Comparison of ENCODE assay signal across 15 mouse cellular contexts in genomic region chr1:39330857-39331594, GRCm38 (mm10). TPM values are rescaled to one million over a fixed set of nuclear protein-coding genes. Genes with fewer than 3 reads are reported as not detected.
DNase-seq lines count a peak whose midpoint lies in the region; ATAC-seq and TF ChIP-seq lines count a peak whose summit lies in the region.
"Had no signal": no experiment of that assay in that cellular context is flagged by ENCODE, and none has a peak within 500 bp of the region (broad histone marks: within the 10 kb centered on the region; RNA-seq: fewer than 3 reads in every experiment).

No protein-coding gene starts in this region.

- H3K4me2 ChIP-seq in lung, postnatal 0 days (replicated peaks; ENCODE audit: low read depth, low read length), result no peak overlapping the region
- H3K4me2 ChIP-seq in heart, embryonic 16.5 days (ENCODE audit: low read depth, low read length), result peak overlapping the region; percentile 24; the same call in 1 of the 2 replicates
- H3K4me2 ChIP-seq in midbrain, embryonic 11.5 days, result no peak overlapping the region
- H3K4me2 ChIP-seq: limb, embryonic 13.5 days had no signal

- no peak for TF ChIP-seq POLR2A in small intestine, adult 2 months (IDR thresholded peaks at IDR 0.05; ENCODE audit: low read depth, low read length)

- H3K27me3 ChIP-seq in lung, postnatal 0 days (replicated peaks; ENCODE audit: insufficient read depth, low read length), result no peaks in the 10 kb centered on the region
- H3K27me3 ChIP-seq in heart, embryonic 16.5 days (ENCODE audit: control insufficient read depth, insufficient read depth, low read length), result no peaks in the 10 kb centered on the region
- no peaks in the 10 kb centered on the region for H3K27me3 ChIP-seq in small intestine, adult 2 months (ENCODE audit: control insufficient read depth, insufficient read depth, low read length)
- no peaks in the 10 kb centered on the region for H3K27me3 ChIP-seq in midbrain, embryonic 11.5 days (ENCODE audit: control insufficient read depth, insufficient read depth, low read length)

- ATAC-seq in lung, postnatal 0 days, result no peak
- peak; percentile 78 for ATAC-seq in heart, embryonic 16.5 days (replicated peaks; ENCODE audit: extremely low read depth, insufficient read depth, low FRiP score)
- no peak for ATAC-seq in erythroid progenitor cell, adult 5-6 weeks (replicated peaks; ENCODE audit: low FRiP score, poor library complexity, severe bottlenecking)
- no peak for ATAC-seq in midbrain, embryonic 11.5 days (ENCODE audit: low FRiP score)

- H3K4me3 ChIP-seq in lung, postnatal 0 days (ENCODE audit: low read depth, low read length), result no peak overlapping the region
- no peak overlapping the region for H3K4me3 ChIP-seq in heart, embryonic 16.5 days (ENCODE audit: low read length)
- H3K4me3 ChIP-seq in small intestine, adult 2 months (ENCODE audit: low read depth, low read length), result no peak overlapping the region
- H3K4me3 ChIP-seq in midbrain, embryonic 11.5 days (ENCODE audit: low read depth, low read length), result no peak overlapping the region
- H3K4me3 ChIP-seq: embryonic facial prominence, embryonic 10.5 days; left cerebral cortex, adult 2 months; limb, embryonic 13.5 days; megakaryocyte, embryonic 14.5 days had no signal

- DNase-seq in cerebellum, postnatal 10 days, result peak; percentile 50 to 65
- no peak for DNase-seq in cerebellum, adult 9-10 months
- peak; percentile 35 for DNase-seq in lung, postnatal 14 days
- DNase-seq in lung, postnatal 0 days (ENCODE audit: low spot score), result no peak
- no peak for DNase-seq in midbrain, embryonic 11.5 days (ENCODE audit: low spot score, missing footprints)
- DNase-seq: B cell, adult 2 months; kidney, adult 18-20 months; lung, adult 18-20 months had no signal

- WGBS in lung, postnatal 0 days, result 87% methylated on average over 7 of the region's 7 CpGs
- 57% methylated on average over 7 of the region's 7 CpGs for WGBS in heart, embryonic 16.5 days
- WGBS in small intestine, adult 2 months, result 38% methylated on average over 7 of the region's 7 CpGs
- WGBS in midbrain, embryonic 11.5 days, result 91% methylated on average over 7 of the region's 7 CpGs

- no peaks in the 10 kb centered on the region for H3K9me3 ChIP-seq in lung, postnatal 0 days (ENCODE audit: low read length)
- H3K9me3 ChIP-seq in heart, embryonic 16.5 days (replicated peaks; ENCODE audit: control insufficient read depth, low read length), result no peaks in the 10 kb centered on the region
- no peaks in the 10 kb centered on the region for H3K9me3 ChIP-seq in midbrain, embryonic 11.5 days (ENCODE audit: control insufficient read depth, low read length)
- H3K9me3 ChIP-seq: embryonic facial prominence, embryonic 10.5 days; limb, embryonic 13.5 days; megakaryocyte, embryonic 14.5 days had no signal

- H3K27ac ChIP-seq in lung, postnatal 0 days (ENCODE audit: low read length), result no peak overlapping the region
- H3K27ac ChIP-seq in heart, embryonic 16.5 days (ENCODE audit: low read length), result peak overlapping the region; percentile 92
- peak overlapping the region; percentile 37; the same call in 1 of the 2 replicates for H3K27ac ChIP-seq in small intestine, adult 2 months (ENCODE audit: insufficient read depth, low read depth, low read length)
- no peak overlapping the region for H3K27ac ChIP-seq in midbrain, embryonic 11.5 days (ENCODE audit: low read depth, low read length)
- H3K27ac ChIP-seq: embryonic facial prominence, embryonic 10.5 days; left cerebral cortex, adult 2 months; limb, embryonic 13.5 days had no signal

- no peaks in the 10 kb centered on the region for H3K4me1 ChIP-seq in lung, postnatal 0 days (ENCODE audit: insufficient read depth, low read depth, low read length)
- H3K4me1 ChIP-seq in heart, embryonic 16.5 days (ENCODE audit: control insufficient read depth, insufficient read depth, low read length), result peaks cover 39% of the 10 kb centered on the region
- H3K4me1 ChIP-seq in small intestine, adult 2 months (ENCODE audit: control insufficient read depth, insufficient read depth, insufficient read length, low read length), result peaks cover 18% of the 10 kb centered on the region; the same call in 1 of the 2 replicates
- H3K4me1 ChIP-seq in midbrain, embryonic 11.5 days (ENCODE audit: control insufficient read depth, insufficient read depth, low read length), result no peaks in the 10 kb centered on the region
- H3K4me1 ChIP-seq: megakaryocyte, embryonic 14.5 days had no signal

- H3K36me3 ChIP-seq in lung, postnatal 0 days (ENCODE audit: insufficient read depth, low read length), result no peaks in the 10 kb centered on the region
- H3K36me3 ChIP-seq in heart, embryonic 16.5 days (ENCODE audit: control insufficient read depth, insufficient read depth), result no peaks in the 10 kb centered on the region
- H3K36me3 ChIP-seq in small intestine, adult 2 months (ENCODE audit: control insufficient read depth, insufficient read depth, low read length), result peaks cover 14% of the 10 kb centered on the region
- H3K36me3 ChIP-seq in midbrain, embryonic 11.5 days (ENCODE audit: control insufficient read depth, insufficient read depth, low read length), result no peaks in the 10 kb centered on the region
- H3K36me3 ChIP-seq: embryonic facial prominence, embryonic 10.5 days; limb, embryonic 13.5 days had no signal

- TF ChIP-seq CTCF in lung, postnatal 0 days (IDR thresholded peaks at IDR 0.05), result no peak
- no peak for TF ChIP-seq CTCF in small intestine, adult 2 months (IDR thresholded peaks at IDR 0.05; ENCODE audit: extremely low read depth, insufficient read length, insufficient replicate concordance, low read depth, low read length)

- no peak overlapping the region for H3K9ac ChIP-seq in lung, postnatal 0 days (replicated peaks; ENCODE audit: low read depth)
- 0 out of 2 replicates have a peak overlapping the region, but pooled peaks have one; percentile 25 for H3K9ac ChIP-seq in heart, embryonic 16.5 days (ENCODE audit: low read length)
- no peak overlapping the region for H3K9ac ChIP-seq in midbrain, embryonic 11.5 days (ENCODE audit: low read length)
- H3K9ac ChIP-seq: limb, embryonic 13.5 days had no signal

- TF ChIP-seq EP300 in lung, postnatal 0 days (IDR thresholded peaks at IDR 0.05), result no peak

RNA-seq across cellular contexts. Expression of gene Rpl31, which starts 36.6 kb away (rescaled TPM):
- 379 and 423 TPM in 2 replicates for polyA plus RNA-seq in lung, postnatal 0 days (2015; fragmentation: Nextera tagmentation; extraction: Ambion mirVana)
- 254 and 278 TPM in 2 replicates for polyA plus RNA-seq in heart, embryonic 16.5 days (2015; fragmentation: Nextera tagmentation; extraction: Ambion mirVana)
- polyA plus RNA-seq in small intestine, adult 2 months (2012; rRNA removed), result 34.5 and 55.5 TPM in 2 replicates
- total RNA-seq in erythroid progenitor cell, adult 5-6 weeks (2015; ENCODE audit: low replicate concordance), result 594 and 705 TPM in 2 replicates
- 131 and 152 TPM in 2 replicates for total RNA-seq in erythroid progenitor cell, adult 5-6 weeks (2017; ENCODE audit: low replicate concordance)
- 430 and 474 TPM in 2 replicates for polyA plus RNA-seq in midbrain, embryonic 11.5 days (2014; fragmentation: Nextera tagmentation; extraction: Ambion mirVana)

Comparison
In these comparisons a context has a peak if more than half of its experiments do, and no peak if none do; other contexts are left out.
1. DNase-seq: peak in cerebellum, postnatal 10 days (2 of 2) and lung, postnatal 14 days (single experiment); none in cerebellum, adult 9-10 months (single experiment), lung, postnatal 0 days (single experiment) and midbrain, embryonic 11.5 days (single experiment).
2. H3K27ac ChIP-seq: peak in heart, embryonic 16.5 days (single experiment) and small intestine, adult 2 months (single experiment); none in lung, postnatal 0 days (single experiment) and midbrain, embryonic 11.5 days (single experiment).